Mouse (Mus musculus) neural tube, embryonic 12.5 days (tissue): Measurements from ENCODE around the gene Grwd1. TPM values are rescaled to one million over a fixed set of nuclear protein-coding genes. Genes with fewer than 3 reads are reported as not detected.

Experiments
- ATAC-seq: fragments of 200-750 bp; cut with Nextera tagmentation; 2 replicates; pipeline ENCODE4 v1.8.0; 2017; ENCODE audit warnings: low read depth, mild to moderate bottlenecking, moderate TSS enrichment, moderate library complexity; ENCODE audit not compliant: low FRiP score
- H3K27ac ChIP-seq: fragments of 300-500 bp; sonication (generic); 2 replicates; pipeline ENCODE4 v1.5.1; 2016
- H3K27me3 ChIP-seq: fragments of 300-500 bp; sonication (generic); replicated peaks from 2 replicates; pipeline ENCODE4 v1.6.1; 2016; ENCODE audit warnings: mild to moderate bottlenecking
- H3K36me3 ChIP-seq: fragments of 300-500 bp; sonication (generic); 2 replicates; pipeline ENCODE4 v1.6.1; 2016; ENCODE audit warnings: mild to moderate bottlenecking
- H3K4me1 ChIP-seq: fragments of 300-500 bp; sonication (generic); 2 replicates; pipeline ENCODE4 v1.6.1; 2016
- H3K4me2 ChIP-seq: fragments of 300-500 bp; sonication (generic); replicated peaks from 2 replicates; pipeline ENCODE4 v1.6.1; 2016; ENCODE audit warnings: mild to moderate bottlenecking
- H3K4me3 ChIP-seq: fragments of 300-500 bp; sonication (generic); 2 replicates; pipeline ENCODE4 v1.5.1; 2016
- H3K9ac ChIP-seq: fragments of 300-500 bp; sonication (generic); 2 replicates; pipeline ENCODE4 v1.6.1; 2016; ENCODE audit warnings: mild to moderate bottlenecking
- H3K9me3 ChIP-seq: fragments of 300-500 bp; sonication (generic); 2 replicates; pipeline ENCODE4 v1.6.1; 2016; ENCODE audit warnings: mild to moderate bottlenecking
- WGBS: fragments of 180-500 bp; shearing (Covaris S2); methylation state at CpG from one replicate; pipeline ENCODE4 v1.1.7; 2016; 5-methylcytosine and 5-hydroxymethylcytosine counted together
- polyA plus RNA-seq: library from polyadenylated mRNA; unstranded; fragments of >200 nt; fragmentation: Nextera tagmentation; extraction: Ambion mirVana; gene quantifications from 2 replicates; pipeline ENCODE4 v1.2.1, GENCODE M21; 2016

Gene Grwd1
- polyA plus RNA-seq, 1 experiment from 2014 or later: 50.7 TPM

GRCm38 (mm10) chr7:45833148-45833790 is 2.5 kb upstream of the Grwd1 start:
- ATAC-seq: no peak
- Histone ChIP-seq H3K36me3 (peaks cover 6% of the 10 kb centered on the region; the same call in 1 of the 2 replicates), H3K4me2 (peak overlapping the region; percentile 56), H3K9ac (peak overlapping the region; percentile 40), H3K4me3 (peak overlapping the region; percentile 35), H3K9me3 (no peaks in the 10 kb centered on the region), H3K4me1 (peaks cover 27% of the 10 kb centered on the region), H3K27ac (no peak overlapping the region), H3K27me3 (peaks cover 51% of the 10 kb centered on the region)
- 2% methylated on average over 84 of the region's 86 CpGs for WGBS

DNA sequence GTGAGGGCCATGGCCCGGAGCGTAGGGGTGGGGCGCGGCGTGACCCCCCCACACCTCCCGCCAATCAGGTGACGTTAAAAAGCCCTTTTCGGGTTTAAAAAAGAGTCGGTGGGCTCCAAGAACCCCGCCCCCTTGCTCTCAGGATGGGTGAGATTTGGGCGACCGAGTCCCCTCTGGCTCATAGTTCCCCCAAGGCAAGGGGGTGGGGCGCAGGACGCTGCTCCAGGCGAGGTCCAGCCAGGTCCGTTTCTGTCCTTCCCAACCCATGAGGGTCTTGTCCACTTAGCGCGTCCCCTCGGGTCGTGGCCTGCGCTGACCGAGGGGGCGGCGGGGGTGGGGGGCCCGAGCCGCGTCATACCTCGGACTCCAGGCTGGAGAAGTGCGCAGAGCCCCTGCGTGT is 1.7 kb upstream of the Grwd1 start:
- Histone ChIP-seq H3K27ac (no peak overlapping the region), H3K9ac (no peak overlapping the region), H3K27me3 (peaks cover 51% of the 10 kb centered on the region), H3K4me2 (peak overlapping the region; percentile 56), H3K4me1 (peaks cover 27% of the 10 kb centered on the region), H3K9me3 (no peaks in the 10 kb centered on the region), H3K36me3 (peaks cover 14% of the 10 kb centered on the region), H3K4me3 (peak overlapping the region; percentile 35)
- WGBS: 9% methylated on average over 30 of the region's 30 CpGs
- ATAC-seq: no peak

DNA sequence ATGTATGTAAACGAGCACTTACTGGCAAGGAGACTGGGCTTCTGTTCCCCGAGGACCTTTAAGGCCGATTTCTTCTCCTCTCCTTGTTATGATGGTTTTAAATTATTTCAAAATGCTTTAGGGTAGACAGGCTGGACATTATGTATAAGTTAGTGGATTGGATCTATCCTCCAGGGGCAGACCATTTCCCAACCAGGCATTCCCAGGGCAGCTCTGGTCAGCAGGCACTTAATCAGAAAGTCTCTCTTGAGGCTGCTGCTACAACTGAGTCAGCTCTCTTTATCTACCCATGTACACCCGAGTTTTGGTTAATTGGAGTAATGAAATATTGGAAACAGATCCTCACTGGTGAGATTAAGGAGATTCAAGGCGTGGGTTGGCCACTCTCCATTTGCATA is 383 bp upstream of the Grwd1 start:
- Histone ChIP-seq H3K27me3 (peaks cover 47% of the 10 kb centered on the region), H3K9ac (no peak overlapping the region), H3K9me3 (no peaks in the 10 kb centered on the region), H3K36me3 (peaks cover 27% of the 10 kb centered on the region), H3K4me2 (peak overlapping the region; percentile 84), H3K4me1 (peaks cover 27% of the 10 kb centered on the region), H3K27ac (0 out of 2 replicates have a peak overlapping the region, but pooled peaks have one; percentile 17), H3K4me3 (peak overlapping the region; percentile 81)
- peak; percentile 46 for ATAC-seq
- whole genome bisulfite sequencing: 14% methylated on average over 5 of the region's 5 CpGs

DNA sequence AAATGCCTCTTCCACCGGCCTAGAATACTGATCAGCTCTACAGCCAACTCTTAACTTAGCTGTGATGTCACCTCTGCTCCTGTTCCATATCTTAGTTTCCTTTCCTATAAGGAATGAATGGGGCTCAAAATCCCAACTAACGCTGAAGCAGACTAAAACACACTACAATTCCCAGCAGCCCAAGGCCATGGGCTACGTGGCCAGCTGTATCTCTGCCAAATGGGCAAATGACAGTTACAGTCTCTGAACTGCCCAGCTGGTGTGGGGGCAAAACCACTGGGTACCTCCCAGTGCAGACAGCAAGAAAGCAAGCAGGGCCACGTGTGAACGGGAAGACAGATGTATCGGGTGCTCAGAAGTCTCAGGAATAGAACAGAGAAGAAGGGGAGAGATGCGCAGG is 4.1 kb downstream of the Grwd1 start:
- Histone ChIP-seq H3K9me3 (no peaks in the 10 kb centered on the region), H3K36me3 (peaks cover 57% of the 10 kb centered on the region), H3K4me3 (no peak overlapping the region), H3K4me1 (peaks cover 8% of the 10 kb centered on the region), H3K4me2 (no peak overlapping the region), H3K9ac (no peak overlapping the region), H3K27me3 (peaks cover 4% of the 10 kb centered on the region), H3K27ac (no peak overlapping the region)
- no peak for ATAC-seq
- 91% methylated on average over 7 of the region's 7 CpGs for WGBS

GRCm38 (mm10) chr7:45824598-45824997 is 6.1 kb downstream of the Grwd1 start, which contains the start of gene Kcnj14:
Gene Kcnj14, minus strand, starts transcription at chr7:45824782.
- Histone ChIP-seq H3K4me3 (no peak within 1 kb of the TSS), H3K27me3 (peaks cover 5% of the 10 kb centered on the region), H3K4me2 (no peak within 1 kb of the TSS), H3K27ac (no peak within 1 kb of the TSS), H3K9me3 (no peaks in the 10 kb centered on the region), H3K9ac (no peak within 1 kb of the TSS), H3K36me3 (peaks cover 57% of the 10 kb centered on the region), H3K4me1 (peaks cover 2% of the 10 kb centered on the region)
- ATAC-seq: no peak
- 79% methylated on average over 7 of the region's 7 CpGs for WGBS

DNA sequence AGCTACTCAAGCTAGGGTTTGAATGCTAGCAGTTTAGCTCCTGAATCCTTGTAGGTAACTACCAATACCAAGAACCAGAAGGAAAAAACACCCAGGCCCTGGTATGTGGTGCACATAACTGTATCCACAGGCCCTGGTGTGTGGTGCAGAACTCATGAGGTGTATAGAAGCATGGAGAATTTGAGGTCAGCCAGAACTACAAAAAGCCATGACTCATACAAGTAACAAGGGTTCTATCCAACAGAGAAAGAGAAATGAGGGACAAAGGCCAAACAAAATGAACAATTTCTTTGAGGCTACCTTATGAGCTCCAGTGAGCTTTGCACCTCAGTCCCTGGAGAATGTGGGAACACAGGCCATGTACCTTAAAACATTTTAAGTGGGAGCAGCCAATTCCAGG is 9.8 kb downstream of the Grwd1 start:
- H3K27me3 ChIP-seq: peaks cover 11% of the 10 kb centered on the region
- H3K4me3 ChIP-seq: no peak overlapping the region
- no peak overlapping the region for H3K4me2 ChIP-seq
- H3K36me3 ChIP-seq: peaks cover 28% of the 10 kb centered on the region
- ATAC-seq: no peak
- H3K9me3 ChIP-seq: no peaks in the 10 kb centered on the region
- no peak overlapping the region for H3K9ac ChIP-seq
- H3K27ac ChIP-seq: no peak overlapping the region
- no peaks in the 10 kb centered on the region; the same call in 1 of the 2 replicates for H3K4me1 ChIP-seq

GRCm38 (mm10) chr7:45819843-45820242 is 10.9 kb downstream of the Grwd1 start:
- peaks cover 8% of the 10 kb centered on the region for H3K4me1 ChIP-seq
- H3K4me3 ChIP-seq: no peak overlapping the region
- 8% methylated on average over 25 of the region's 25 CpGs for WGBS
- H3K9ac ChIP-seq: no peak overlapping the region
- H3K27ac ChIP-seq: no peak overlapping the region
- H3K9me3 ChIP-seq: no peaks in the 10 kb centered on the region
- H3K4me2 ChIP-seq: peak overlapping the region; percentile 25
- peaks cover 17% of the 10 kb centered on the region for H3K36me3 ChIP-seq
- no peak for ATAC-seq
- H3K27me3 ChIP-seq: peaks cover 11% of the 10 kb centered on the region

GRCm38 (mm10) chr7:45815984-45816351 is 14.8 kb downstream of the Grwd1 start:
- no peak for ATAC-seq
- peak overlapping the region; percentile 5; the same call in 1 of the 2 replicates for H3K4me3 ChIP-seq
- H3K27me3 ChIP-seq: peaks cover 11% of the 10 kb centered on the region
- H3K36me3 ChIP-seq: peaks cover 20% of the 10 kb centered on the region
- H3K9ac ChIP-seq: no peak overlapping the region
- no peaks in the 10 kb centered on the region for H3K9me3 ChIP-seq
- peaks cover 26% of the 10 kb centered on the region for H3K4me1 ChIP-seq
- no peak overlapping the region for H3K27ac ChIP-seq
- H3K4me2 ChIP-seq: no peak overlapping the region
- 61% methylated on average over 2 of the region's 2 CpGs for WGBS

DNA sequence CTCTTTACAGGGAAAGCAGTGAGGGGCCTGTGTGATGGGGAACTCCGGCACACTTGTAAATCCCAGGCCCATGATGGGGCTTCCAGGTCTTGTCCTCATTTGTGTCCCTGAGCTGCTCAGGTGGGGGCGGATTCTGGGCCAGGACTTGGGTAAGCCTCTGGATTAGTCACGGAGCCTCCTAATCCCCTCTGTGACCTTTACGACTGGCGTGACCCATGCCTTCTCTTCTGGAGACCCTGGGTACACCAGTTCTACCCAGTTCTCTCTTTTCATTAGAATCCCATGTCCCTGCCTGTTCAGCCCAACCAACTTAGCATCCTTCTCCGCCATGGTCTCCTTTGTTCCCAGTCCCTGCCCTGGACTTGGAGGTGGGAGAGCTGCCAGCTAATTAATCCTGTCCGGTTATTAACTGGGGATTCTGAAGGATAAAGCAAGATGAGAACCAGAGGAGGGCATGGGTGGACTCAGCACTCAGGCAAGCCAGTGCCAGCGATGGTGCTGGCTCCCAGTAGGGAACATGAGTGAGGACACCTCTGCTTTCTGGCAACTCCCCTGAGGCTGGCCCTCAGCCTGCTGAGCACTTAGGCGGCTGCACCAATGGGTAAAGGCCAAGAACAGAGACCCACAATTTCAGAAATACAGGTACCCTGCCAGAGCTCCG is 15.3 kb downstream of the Grwd1 start:
- peak overlapping the region; percentile 5; the same call in 1 of the 2 replicates for H3K4me3 ChIP-seq
- H3K36me3 ChIP-seq: peaks cover 25% of the 10 kb centered on the region
- peaks cover 26% of the 10 kb centered on the region for H3K4me1 ChIP-seq
- H3K9ac ChIP-seq: no peak overlapping the region
- H3K9me3 ChIP-seq: no peaks in the 10 kb centered on the region
- no peak overlapping the region for H3K27ac ChIP-seq
- H3K4me2 ChIP-seq: peak overlapping the region; percentile 60
- peaks cover 11% of the 10 kb centered on the region for H3K27me3 ChIP-seq
- no peak for ATAC-seq
- WGBS: 54% methylated on average over 10 of the region's 10 CpGs

- H3K4me3 ChIP-seq: peak overlapping the region; percentile 25
- H3K9me3 ChIP-seq: no peaks in the 10 kb centered on the region
- 0 out of 2 replicates have a peak overlapping the region, but pooled peaks have one; percentile 17 for H3K9ac ChIP-seq
- peaks cover 26% of the 10 kb centered on the region for H3K4me1 ChIP-seq
- peaks cover 31% of the 10 kb centered on the region for H3K36me3 ChIP-seq
- peak overlapping the region; percentile 60 for H3K4me2 ChIP-seq
- 5% methylated on average over 5 of the region's 5 CpGs for WGBS
- peaks cover 8% of the 10 kb centered on the region for H3K27me3 ChIP-seq
- H3K27ac ChIP-seq: no peak overlapping the region
- no peak for ATAC-seq
These were observed 15.9 kb downstream of the Grwd1 start for GRCm38 (mm10) chr7:45814841-45815240.

DNA sequence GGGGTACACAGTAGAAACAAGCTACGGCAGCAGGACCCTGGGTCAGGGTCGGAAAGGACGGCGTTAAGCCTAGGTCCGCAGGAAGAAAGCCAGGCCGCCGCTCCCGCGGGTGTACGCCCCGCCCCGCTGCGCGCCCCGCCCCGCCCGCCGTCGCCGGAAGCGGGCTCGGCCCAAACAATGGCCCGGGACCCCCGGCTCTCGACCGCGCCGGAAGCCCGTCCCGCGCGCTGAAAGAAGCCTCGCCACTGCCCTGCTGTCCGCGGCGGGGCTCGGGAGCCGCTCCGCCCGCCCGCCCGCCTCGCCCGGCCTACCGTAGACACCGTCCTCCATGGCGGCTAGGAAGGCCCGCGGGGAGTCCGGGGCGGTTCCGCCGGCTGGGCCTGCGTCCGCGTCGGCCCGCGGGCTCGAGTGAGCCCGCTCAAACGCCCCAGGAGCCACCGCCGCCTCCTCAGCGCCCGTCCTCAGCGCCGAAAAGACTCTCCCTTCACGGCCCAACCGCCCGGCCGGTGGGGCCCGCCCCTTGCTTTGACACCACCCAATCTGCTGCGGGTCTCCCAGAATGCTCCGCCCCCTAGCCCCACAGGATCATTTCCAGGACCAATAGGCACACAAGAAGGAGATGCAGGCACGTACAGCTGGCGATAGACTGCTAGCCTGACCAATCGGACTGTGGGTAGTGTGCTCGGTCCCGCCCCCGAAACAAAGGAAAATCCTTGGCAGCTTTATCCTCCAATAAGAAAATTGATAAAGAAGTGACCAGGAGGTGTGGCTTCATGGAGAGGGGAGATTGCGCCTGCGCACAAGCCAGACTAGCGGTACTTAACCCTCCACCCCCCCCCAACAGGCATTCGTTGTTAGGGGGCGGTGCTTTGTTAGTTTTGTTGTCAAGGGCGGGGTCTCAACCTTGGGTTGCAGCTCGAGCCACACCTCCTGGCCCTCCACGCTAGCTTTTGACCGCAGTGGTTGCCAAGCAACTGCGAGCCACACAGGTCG is 16.7 kb downstream of the Grwd1 start, which contains the start of gene Cyth2:
Cyth2 (minus strand) TSS at position 795 of the 993 bp plus-strand sequence.
- H3K27ac ChIP-seq: peak within 1 kb of the TSS; percentile 100
- peaks cover 4% of the 10 kb centered on the region; the same call in 1 of the 2 replicates for H3K27me3 ChIP-seq
- H3K9ac ChIP-seq: peak within 1 kb of the TSS; percentile 100
- WGBS: under 1% methylated on average over 89 of the region's 92 CpGs
- peak within 1 kb of the TSS; percentile 96 for H3K4me3 ChIP-seq
- peak within 1 kb of the TSS; percentile 92 for H3K4me2 ChIP-seq
- no peaks in the 10 kb centered on the region for H3K9me3 ChIP-seq
- ATAC-seq: peak; percentile 99
- peaks cover 26% of the 10 kb centered on the region for H3K4me1 ChIP-seq
- peaks cover 39% of the 10 kb centered on the region for H3K36me3 ChIP-seq

DNA sequence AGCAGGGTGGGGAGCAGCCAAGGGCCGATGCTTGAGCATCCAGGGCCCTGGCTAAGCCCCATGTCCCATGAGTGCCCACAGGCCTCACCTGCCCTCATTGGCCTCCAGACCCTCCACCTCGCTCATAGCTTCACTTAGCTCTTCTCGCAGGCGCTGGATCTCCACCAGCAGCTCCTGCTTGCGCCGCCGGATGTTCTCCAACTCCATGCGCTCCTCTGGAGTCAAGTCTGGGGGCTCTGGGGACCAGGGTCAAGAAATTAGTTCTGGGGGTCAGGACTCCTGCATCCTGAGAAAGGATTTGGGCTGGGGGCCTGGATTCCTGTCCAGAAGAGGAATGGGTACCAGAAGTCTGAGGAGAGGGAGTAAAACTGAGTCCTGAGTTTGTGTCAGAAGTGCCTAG is 17.8 kb downstream of the Grwd1 start:
- no peaks in the 10 kb centered on the region for H3K9me3 ChIP-seq
- H3K9ac ChIP-seq: peak overlapping the region; percentile 100
- H3K4me1 ChIP-seq: peaks cover 26% of the 10 kb centered on the region
- WGBS: 88% methylated on average over 8 of the region's 8 CpGs
- no peak for ATAC-seq
- H3K4me2 ChIP-seq: peak overlapping the region; percentile 92
- no peak overlapping the region for H3K27ac ChIP-seq
- peaks cover 50% of the 10 kb centered on the region for H3K36me3 ChIP-seq
- H3K4me3 ChIP-seq: peak overlapping the region; percentile 96
- no peaks in the 10 kb centered on the region for H3K27me3 ChIP-seq
